Mouse (Mus musculus): ENCODE results near the gene Pomc. TPM values are rescaled to one million over a fixed set of nuclear protein-coding genes. Genes with fewer than 3 reads are reported as not detected.
"Not testable (repeated sequence)": the region's sequence is repeated elsewhere in the genome, so short reads cannot be mapped to it uniquely, and the experiment has no call there.

The Pomc gene
- not detected in 2 replicates for total RNA-seq (2014; fragmentation: Nextera tagmentation)
- 1.4 and 3.3 TPM in 2 replicates for total RNA-seq (2017)

GRCm38 (mm10) chr12:3954651-3955050 lies at the start of gene Pomc:
Gene Pomc (plus strand): TSS chr12:3954951.
- ATAC-seq (replicated peaks; ENCODE audit: poor library complexity, severe bottlenecking) = no peak

DNA sequence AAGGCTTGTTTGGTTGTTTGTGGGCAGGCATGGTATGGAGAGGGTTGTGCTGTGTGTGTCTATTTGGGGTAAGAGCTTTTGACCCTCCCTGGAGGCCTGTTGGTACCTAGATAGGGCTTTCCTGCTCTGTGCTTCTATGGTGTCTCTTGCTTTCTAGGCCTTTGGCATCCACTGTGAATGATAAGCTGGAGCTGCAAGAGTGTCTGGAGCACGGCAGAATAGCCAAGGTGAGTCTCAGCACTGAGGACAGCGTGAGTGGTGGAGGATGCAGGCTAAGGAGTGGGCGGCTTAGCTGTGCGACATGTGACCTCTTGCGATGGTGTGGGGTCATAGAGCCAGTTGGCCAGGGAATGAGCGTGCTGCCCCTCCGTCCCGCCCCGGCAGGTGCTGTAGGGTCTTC lies 49.3 kb upstream of the Pomc start:
- no peak for ATAC-seq (replicated peaks; ENCODE audit: poor library complexity, severe bottlenecking)

DNA sequence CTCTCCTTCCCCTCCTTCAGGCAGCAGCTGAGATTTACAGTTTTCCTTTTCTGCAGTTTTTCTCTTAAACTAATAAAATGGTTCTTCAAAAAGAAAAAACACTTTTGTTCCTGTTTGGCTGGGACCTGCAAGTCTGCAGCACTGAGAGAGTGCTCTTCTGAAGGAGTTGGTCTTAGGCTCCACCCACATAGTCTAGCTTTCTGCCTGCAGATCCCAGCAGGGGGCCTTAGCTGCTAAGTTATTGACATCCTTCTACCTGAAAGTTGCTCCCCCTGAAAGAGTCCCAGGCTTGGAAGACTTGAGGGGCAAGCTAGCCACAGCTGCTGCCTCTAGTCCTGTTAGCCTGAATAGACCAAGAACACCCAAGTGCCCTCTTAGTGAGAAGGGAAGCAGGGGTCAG lies 48.4 kb upstream of the Pomc start:
- no peak for ATAC-seq (replicated peaks; ENCODE audit: poor library complexity, severe bottlenecking)

DNA sequence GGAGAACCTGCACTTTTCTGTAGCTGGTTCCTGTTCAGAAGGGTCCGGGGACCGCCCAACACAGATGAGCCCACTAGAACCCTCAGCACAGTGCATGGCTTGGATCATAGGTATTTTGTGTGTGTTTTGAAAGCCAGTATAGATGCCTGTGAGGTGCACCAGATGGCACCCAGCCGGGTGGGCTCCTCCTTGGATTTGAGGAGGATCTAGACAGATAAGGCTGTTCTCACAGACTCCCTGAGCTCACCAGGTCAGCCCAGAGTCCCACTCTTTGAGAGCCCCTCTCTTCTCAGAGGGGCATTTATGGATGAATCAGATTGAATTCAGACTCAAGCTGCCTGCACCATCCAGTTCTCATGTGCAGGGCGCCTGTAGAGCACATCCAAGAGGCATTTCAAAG lies 47.7 kb upstream of the Pomc start:
- ATAC-seq (replicated peaks; ENCODE audit: poor library complexity, severe bottlenecking) = no peak

DNA sequence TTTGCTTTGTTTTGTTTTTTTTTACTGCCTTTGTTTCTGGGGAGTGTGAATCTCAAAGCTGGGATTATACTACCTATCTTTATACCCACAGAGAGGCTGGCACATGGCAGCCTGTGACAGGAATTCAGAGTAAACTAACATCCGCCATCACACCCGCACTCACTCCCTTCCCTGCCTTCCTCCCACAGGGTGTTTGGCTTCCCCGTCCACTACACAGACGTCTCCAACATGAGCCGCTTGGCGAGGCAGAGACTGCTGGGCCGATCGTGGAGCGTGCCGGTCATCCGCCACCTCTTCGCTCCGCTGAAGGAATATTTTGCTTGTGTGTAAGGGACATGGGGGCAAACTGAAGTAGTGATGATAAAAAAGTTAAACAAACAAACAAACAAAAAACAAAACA lies 47.3 kb upstream of the Pomc start:
- no peak for ATAC-seq (replicated peaks; ENCODE audit: poor library complexity, severe bottlenecking)

- no peak for ATAC-seq (replicated peaks; ENCODE audit: poor library complexity, severe bottlenecking)
Observed at GRCm38 (mm10) chr12:3910466-3911093, 44.2 kb upstream of the Pomc start.

- no peak for ATAC-seq (replicated peaks; ENCODE audit: poor library complexity, severe bottlenecking)
Observed at GRCm38 (mm10) chr12:3911831-3912348, 42.9 kb upstream of the Pomc start.

- ATAC-seq (replicated peaks; ENCODE audit: poor library complexity, severe bottlenecking) = no peak
Observed at GRCm38 (mm10) chr12:3915852-3916251, 38.9 kb upstream of the Pomc start.

GRCm38 (mm10) chr12:3917668-3918341 lies 36.9 kb upstream of the Pomc start:
- ATAC-seq (replicated peaks; ENCODE audit: poor library complexity, severe bottlenecking) = no peak

DNA sequence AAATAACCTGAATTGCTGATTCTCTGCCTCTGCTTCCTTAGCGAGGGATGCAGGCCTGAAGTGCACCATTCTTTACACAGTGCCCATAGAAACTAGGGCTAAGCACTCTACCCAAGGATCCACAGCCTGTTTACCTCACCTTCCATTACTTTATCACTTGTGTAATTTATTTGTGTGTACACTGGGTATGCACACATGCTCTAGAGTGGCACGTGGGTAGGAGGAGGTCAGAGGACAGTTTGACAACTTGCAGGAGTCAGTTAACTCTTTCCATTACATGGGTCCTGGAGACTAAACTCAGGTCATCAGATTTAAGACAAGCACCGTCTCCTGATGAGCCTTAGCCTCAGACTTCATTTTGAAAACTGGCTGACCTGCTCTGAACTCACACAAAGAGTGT lies 36.2 kb upstream of the Pomc start:
- no peak for ATAC-seq (replicated peaks; ENCODE audit: poor library complexity, severe bottlenecking)

GRCm38 (mm10) chr12:3919423-3919822 lies 35.3 kb upstream of the Pomc start:
- ATAC-seq (replicated peaks; ENCODE audit: poor library complexity, severe bottlenecking) = no peak

- peak; percentile 79 for ATAC-seq (replicated peaks; ENCODE audit: poor library complexity, severe bottlenecking)
Observed at GRCm38 (mm10) chr12:3926127-3926526, 28.6 kb upstream of the Pomc start.

DNA sequence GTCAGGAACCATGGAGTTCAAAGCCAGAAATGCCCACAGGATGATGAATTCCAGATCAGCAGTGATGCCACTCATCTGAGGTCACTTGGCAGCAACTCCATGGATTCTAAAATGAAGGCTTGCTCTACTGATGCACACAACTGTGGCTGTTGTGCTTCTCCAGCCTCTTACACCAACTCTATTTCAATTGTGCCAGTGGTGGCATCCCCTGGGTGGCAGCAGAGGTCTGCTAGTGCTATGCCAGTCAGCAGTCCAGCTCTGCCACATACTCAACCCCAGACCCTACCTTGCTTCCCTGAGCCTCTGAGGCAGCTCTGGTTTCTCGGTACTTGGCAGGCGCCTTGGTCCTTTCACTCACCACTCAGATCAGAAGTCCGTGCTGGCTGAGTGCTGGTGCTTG lies 25.9 kb upstream of the Pomc start:
- no peak for ATAC-seq (replicated peaks; ENCODE audit: poor library complexity, severe bottlenecking)

DNA sequence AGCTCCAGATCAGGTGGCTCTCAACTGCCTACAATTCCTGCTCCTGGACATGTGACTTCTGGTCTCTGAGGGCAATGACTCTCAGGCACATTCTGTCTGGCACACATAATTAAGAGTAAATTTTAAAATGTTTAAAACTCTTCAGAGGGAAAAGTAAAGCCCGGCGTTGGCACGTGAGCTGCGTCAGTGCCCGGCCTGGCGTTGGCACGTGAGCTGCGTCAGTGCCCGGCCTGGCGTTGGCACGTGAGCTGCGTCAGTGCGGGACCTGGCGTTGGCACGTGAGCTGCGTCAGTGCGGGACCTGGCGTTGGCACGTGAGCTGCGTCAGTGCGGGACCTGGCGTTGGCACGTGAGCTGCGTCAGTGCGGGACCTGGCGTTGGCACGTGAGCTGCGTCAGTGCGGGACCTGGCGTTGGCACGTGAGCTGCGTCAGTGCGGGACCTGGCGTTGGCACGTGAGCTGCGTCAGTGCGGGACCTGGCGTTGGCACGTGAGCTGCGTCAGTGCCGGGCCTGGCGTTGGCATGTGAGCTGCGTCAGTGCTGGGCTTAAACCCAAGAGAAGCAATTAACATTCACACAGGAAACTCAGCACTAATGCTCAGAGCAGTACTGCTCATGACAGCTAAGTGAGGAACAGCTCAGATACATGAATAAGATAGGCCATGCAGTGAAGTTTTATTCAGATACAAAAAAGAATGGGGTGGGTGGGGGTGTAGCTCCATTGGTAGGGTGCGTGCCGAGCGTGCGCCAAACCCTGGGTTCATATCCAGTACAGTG lies 24.5 kb upstream of the Pomc start:
- not testable (repeated sequence) for ATAC-seq (replicated peaks; ENCODE audit: poor library complexity, severe bottlenecking)

DNA sequence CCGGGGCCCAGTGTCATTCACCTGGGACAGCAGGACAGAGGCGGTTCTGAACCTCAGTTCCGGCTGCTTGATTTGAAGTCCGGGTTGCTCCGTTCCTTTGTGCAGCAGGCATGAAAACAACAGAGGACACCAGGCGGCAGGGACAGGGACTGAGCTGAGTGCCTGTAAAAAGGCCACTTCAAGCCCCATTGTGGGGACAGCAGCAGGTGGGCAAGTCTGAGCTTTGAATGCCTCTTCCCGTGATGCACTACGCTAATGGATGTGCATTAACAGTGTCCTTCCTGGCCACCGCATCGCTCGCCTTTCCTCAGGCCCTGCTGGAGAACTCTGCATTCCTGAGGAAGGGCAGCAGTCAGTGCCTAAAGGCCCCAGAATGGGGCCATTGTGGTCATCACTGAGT lies 12.7 kb upstream of the Pomc start:
- no peak for ATAC-seq (replicated peaks; ENCODE audit: poor library complexity, severe bottlenecking)

GRCm38 (mm10) chr12:3944454-3945073 lies 10.2 kb upstream of the Pomc start:
- ATAC-seq (replicated peaks; ENCODE audit: poor library complexity, severe bottlenecking) = no peak

GRCm38 (mm10) chr12:3947503-3947902 lies 7.2 kb upstream of the Pomc start:
- ATAC-seq (replicated peaks; ENCODE audit: poor library complexity, severe bottlenecking) = no peak

GRCm38 (mm10) chr12:3955371-3955770 lies 620 bp downstream of the Pomc start:
- no peak for ATAC-seq (replicated peaks; ENCODE audit: poor library complexity, severe bottlenecking)

DNA sequence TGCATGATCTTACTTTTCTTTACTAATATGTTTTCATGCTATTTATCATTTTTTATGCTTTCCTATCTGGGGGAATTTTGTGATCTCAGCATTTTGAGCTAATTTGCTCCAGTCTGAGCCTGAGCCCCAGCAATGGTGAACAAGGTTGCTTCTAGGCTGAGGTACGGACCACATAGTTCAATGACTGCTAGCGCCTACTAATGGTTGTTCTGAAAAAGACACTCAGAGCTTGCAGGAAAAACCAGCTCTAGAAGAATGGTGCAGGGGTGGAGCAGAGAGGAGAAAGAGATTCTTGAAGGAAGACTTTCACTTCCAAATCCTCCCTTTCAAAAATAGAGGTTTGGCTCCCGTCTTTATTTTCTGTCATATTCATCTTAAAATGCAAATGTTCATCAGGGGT lies 1.6 kb downstream of the Pomc start:
- ATAC-seq (replicated peaks; ENCODE audit: poor library complexity, severe bottlenecking) = no peak

- ATAC-seq (replicated peaks; ENCODE audit: poor library complexity, severe bottlenecking) = peak; percentile 95
Observed at GRCm38 (mm10) chr12:3959791-3960543, 5.2 kb downstream of the Pomc start.
